Mouse (Mus musculus): ENCODE results near the gene Cept1. TPM values are rescaled to one million over a fixed set of nuclear protein-coding genes. Genes with fewer than 3 reads are reported as not detected.

Cept1 gene
- polyA plus RNA-seq, 1 experiment from 2014 or later = 47.7 TPM

GRCm38 (mm10) chr3:106462059-106462470, 85.5 kb downstream of the Cept1 start:
- H3K27me3 ChIP-seq (replicated peaks) = no peaks in the 10 kb centered on the region
- H3K36me3 ChIP-seq (replicated peaks) = no peaks in the 10 kb centered on the region
- WGBS = 91% methylated on average over 2 of the region's 2 CpGs
- H3K4me1 ChIP-seq = no peaks in the 10 kb centered on the region
- no peak for ATAC-seq (replicated peaks)
- no peaks in the 10 kb centered on the region for H3K9me3 ChIP-seq
- H3K4me2 ChIP-seq = no peak overlapping the region
- H3K27ac ChIP-seq = no peak overlapping the region
- no peak overlapping the region for H3K9ac ChIP-seq
- no peak overlapping the region for H3K4me3 ChIP-seq

GRCm38 (mm10) chr3:106457298-106457869, 90.2 kb downstream of the Cept1 start:
- Histone ChIP-seq H3K36me3 (replicated peaks) (no peaks in the 10 kb centered on the region), H3K4me1 (no peaks in the 10 kb centered on the region), H3K27me3 (replicated peaks) (no peaks in the 10 kb centered on the region), H3K27ac (no peak overlapping the region), H3K4me2 (no peak overlapping the region), H3K9me3 (no peaks in the 10 kb centered on the region), H3K9ac (no peak overlapping the region), H3K4me3 (no peak overlapping the region)
- ATAC-seq (replicated peaks) = no peak
- 83% methylated on average over 2 of the region's 2 CpGs for WGBS

- no peak overlapping the region for H3K4me3 ChIP-seq
- 81% methylated on average over 4 of the region's 4 CpGs for WGBS
- no peak for ATAC-seq (replicated peaks)
- no peaks in the 10 kb centered on the region for H3K27me3 ChIP-seq (replicated peaks)
- H3K9ac ChIP-seq = no peak overlapping the region
- no peaks in the 10 kb centered on the region for H3K9me3 ChIP-seq
- H3K4me1 ChIP-seq = no peaks in the 10 kb centered on the region
- no peak overlapping the region for H3K4me2 ChIP-seq
- no peaks in the 10 kb centered on the region for H3K36me3 ChIP-seq (replicated peaks)
- no peak overlapping the region for H3K27ac ChIP-seq
These were observed 95.0 kb downstream of the Cept1 start for GRCm38 (mm10) chr3:106452616-106453015.

Other genes starting within 250 kb of the Cept1 start
- not detected in 2 replicates for gene Chil6, start 141.6 kb downstream of the Cept1 start, polyA plus RNA-seq (2015; fragmentation: Nextera tagmentation; extraction: Ambion mirVana)
- gene Dennd2d, start 65.4 kb downstream of the Cept1 start, polyA plus RNA-seq (2015; fragmentation: Nextera tagmentation; extraction: Ambion mirVana) = 0.67 and 0.78 TPM in 2 replicates
- gene Dram2, start within 50 bp of the Cept1 start, polyA plus RNA-seq (2015; fragmentation: Nextera tagmentation; extraction: Ambion mirVana) = 57.8 and 61.3 TPM in 2 replicates
- 17.4 and 19.9 TPM in 2 replicates for gene Lrif1, start 137.2 kb upstream of the Cept1 start, polyA plus RNA-seq (2015; fragmentation: Nextera tagmentation; extraction: Ambion mirVana)
- 4.4 and 4.8 TPM in 2 replicates for gene Cd53, start 242.3 kb upstream of the Cept1 start, polyA plus RNA-seq (2015; fragmentation: Nextera tagmentation; extraction: Ambion mirVana)